Mouse (Mus musculus) cerebellum, adult 9-11 months (tissue): ENCODE results near the gene Exoc7.

Source experiments
- DNase-seq: peaks from one replicate; pipeline ENCODE4 v3.0.0; 2022

The Exoc7 gene

GRCm38 (mm10) chr11:116312359-116312758 is 5.3 kb upstream of the Exoc7 start:
- no peak for DNase-seq

- DNase-seq, result no peak
Measured at GRCm38 (mm10) chr11:116311169-116311568, 4.1 kb upstream of the Exoc7 start.

- no peak for DNase-seq
Measured at GRCm38 (mm10) chr11:116309601-116310000, 2.6 kb upstream of the Exoc7 start.

GRCm38 (mm10) chr11:116307762-116308531 is 914 bp upstream of the Exoc7 start:
- peak; percentile 44 for DNase-seq

GRCm38 (mm10) chr11:116306126-116306982 is 679 bp downstream of the Exoc7 start:
- DNase-seq, result peak; percentile 94

GRCm38 (mm10) chr11:116305423-116305822 is 1.6 kb downstream of the Exoc7 start:
- DNase-seq, result no peak

GRCm38 (mm10) chr11:116298621-116299020 is 8.4 kb downstream of the Exoc7 start:
- peak; percentile 88 for DNase-seq

GRCm38 (mm10) chr11:116298221-116298620 is 8.8 kb downstream of the Exoc7 start:
- DNase-seq, result peak; percentile 85

- DNase-seq, result peak; percentile 46
Measured at GRCm38 (mm10) chr11:116297017-116297416, 10.0 kb downstream of the Exoc7 start.

- DNase-seq, result peak; percentile 56
Measured at GRCm38 (mm10) chr11:116296191-116296734, 10.8 kb downstream of the Exoc7 start.

GRCm38 (mm10) chr11:116294319-116294718 is 12.7 kb downstream of the Exoc7 start:
- no peak for DNase-seq

GRCm38 (mm10) chr11:116293538-116294137 is 13.4 kb downstream of the Exoc7 start:
- no peak for DNase-seq

- no peak for DNase-seq
Measured at GRCm38 (mm10) chr11:116292401-116292800, 14.6 kb downstream of the Exoc7 start.

GRCm38 (mm10) chr11:116290556-116290955 is 16.5 kb downstream of the Exoc7 start:
- DNase-seq, result no peak

GRCm38 (mm10) chr11:116287351-116287750 is 19.7 kb downstream of the Exoc7 start:
- no peak for DNase-seq

GRCm38 (mm10) chr11:116285770-116286191 is 21.3 kb downstream of the Exoc7 start:
- DNase-seq, result no peak

GRCm38 (mm10) chr11:116283982-116284381 is 23.1 kb downstream of the Exoc7 start:
- no peak for DNase-seq

GRCm38 (mm10) chr11:116282912-116283521 is 24.0 kb downstream of the Exoc7 start:
- DNase-seq, result no peak

GRCm38 (mm10) chr11:116282089-116282488 is 24.9 kb downstream of the Exoc7 start:
- DNase-seq, result no peak

- DNase-seq, result no peak
Measured at GRCm38 (mm10) chr11:116281671-116282070, 25.4 kb downstream of the Exoc7 start.

- no peak for DNase-seq
Measured at GRCm38 (mm10) chr11:116280751-116281663, 26.0 kb downstream of the Exoc7 start, which contains the start of gene Galr2. Galr2 (plus strand) TSS chr11:116280939.
